Mouse (Mus musculus) megakaryocyte progenitor cell, adult 5-6 weeks (primary cell): Measurements from ENCODE around the gene Rasa1. TPM values are rescaled to one million over a fixed set of nuclear protein-coding genes. Genes with fewer than 3 reads are reported as not detected.

Experiments used
- total RNA-seq, 2 experiments: library from RNA; stranded (forward) in 1 of 2; stranded (reverse) in 1 of 2; fragments of 157-497, 149-512 nt in 1 of 2; fragments of 200-1000 nt in 1 of 2; gene quantifications; 2 replicates each; pipeline versions ENCODE4 v1.2.3 to v1.2.4; 2015 to 2017

Rasa1 gene
- total RNA-seq, 2 experiments from 2014 or later: 51.4 to 79.0 TPM

Other genes with a start within 250 kb of the Rasa1 start
- gene Ccnh, start 99.7 kb downstream of the Rasa1 start, total RNA-seq (2015): 96.0 and 97.2 TPM in 2 replicates
- 74.7 and 86.6 TPM in 2 replicates for gene Ccnh, start 99.7 kb downstream of the Rasa1 start, total RNA-seq (2017)